Mouse (Mus musculus) heart, embryonic 15.5 days (tissue): ENCODE data around the gene Creb5. TPM values are rescaled to one million over a fixed set of nuclear protein-coding genes. Genes with fewer than 3 reads are reported as not detected.

Experiments
- ATAC-seq: fragments of 200-750 bp; cut with Nextera tagmentation; replicated peaks from 2 replicates; pipeline ENCODE4 v1.8.0; 2017; ENCODE audit warnings: low read depth, moderate TSS enrichment; ENCODE audit not compliant: insufficient number of reproducible peaks, insufficient read depth, low FRiP score
- H3K27ac ChIP-seq: fragments of 300-500 bp; sonication (generic); 2 replicates; pipeline ENCODE4 v1.5.1; 2015; ENCODE audit warnings: mild to moderate bottlenecking, inconsistent platforms
- H3K27me3 ChIP-seq: fragments of 300-500 bp; sonication (generic); 2 replicates; pipeline ENCODE4 v1.6.1; 2015; ENCODE audit warnings: inconsistent platforms
- H3K36me3 ChIP-seq: fragments of 300-500 bp; sonication (generic); 2 replicates; pipeline ENCODE4 v1.6.1; 2015; ENCODE audit warnings: mild to moderate bottlenecking, inconsistent platforms
- H3K4me1 ChIP-seq: fragments of 300-500 bp; sonication (generic); replicated peaks from 2 replicates; pipeline ENCODE4 v1.6.1; 2015; ENCODE audit warnings: inconsistent platforms
- H3K4me2 ChIP-seq: fragments of 300-500 bp; sonication (generic); 2 replicates; pipeline ENCODE4 v1.6.1; 2015; ENCODE audit warnings: inconsistent platforms, mild to moderate bottlenecking, moderate library complexity
- H3K4me3 ChIP-seq: fragments of 300-500 bp; sonication (generic); 2 replicates; pipeline ENCODE4 v1.5.1; 2015; ENCODE audit warnings: mild to moderate bottlenecking, inconsistent platforms
- H3K9ac ChIP-seq: fragments of 300-500 bp; sonication (generic); 2 replicates; pipeline ENCODE4 v1.6.1; 2015; ENCODE audit warnings: mild to moderate bottlenecking, inconsistent platforms
- H3K9me3 ChIP-seq: fragments of 300-500 bp; sonication (generic); replicated peaks from 2 replicates; pipeline ENCODE4 v1.6.1; 2016; ENCODE audit warnings: inconsistent platforms
- WGBS: fragments of 180-500 bp; shearing (Covaris S2); methylation state at CpG from one replicate; pipeline ENCODE4 v1.1.7; 2015; ENCODE audit warnings: mixed read lengths; 5-methylcytosine and 5-hydroxymethylcytosine counted together
- polyA plus RNA-seq: library from polyadenylated mRNA; unstranded; fragments of >200 nt; fragmentation: Nextera tagmentation; extraction: Ambion mirVana; gene quantifications from 2 replicates; pipeline ENCODE4 v1.2.1, GENCODE M21; 2015

Gene Creb5
- polyA plus RNA-seq, 1 experiment from 2014 or later = 30.9 TPM

DNA sequence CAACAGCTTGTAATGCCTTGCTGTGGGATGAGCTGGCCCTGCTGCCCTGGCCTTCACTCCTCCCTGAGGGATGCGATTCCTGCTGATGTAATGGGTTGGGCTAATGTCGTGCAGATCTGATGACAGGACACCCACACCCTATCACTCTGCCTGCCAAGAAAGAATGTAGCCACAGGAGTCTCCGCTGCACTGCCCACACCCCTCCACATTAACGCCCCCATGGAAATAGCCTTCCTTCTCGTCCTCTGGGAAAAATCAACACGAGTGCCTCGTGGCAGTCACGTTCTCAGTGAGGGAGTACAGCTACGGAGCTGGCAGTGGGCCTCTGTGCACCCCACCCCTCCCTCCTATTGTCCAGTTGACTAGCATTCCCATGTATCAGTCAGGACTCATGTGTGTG, 50.3 kb downstream of the Creb5 start:
- Histone ChIP-seq H3K9ac (no peak overlapping the region), H3K27me3 (no peaks in the 10 kb centered on the region), H3K36me3 (peaks cover 6% of the 10 kb centered on the region; the same call in 1 of the 2 replicates), H3K4me3 (no peak overlapping the region), H3K9me3 (0 out of 2 replicates have a peak, but pooled peaks cover 6% of the 10 kb centered on the region), H3K27ac (peak overlapping the region; percentile 75), H3K4me2 (peak overlapping the region; percentile 47), H3K4me1 (peaks cover 22% of the 10 kb centered on the region)
- ATAC-seq = peak; percentile 95
- 7% methylated on average over 9 of the region's 9 CpGs for WGBS

DNA sequence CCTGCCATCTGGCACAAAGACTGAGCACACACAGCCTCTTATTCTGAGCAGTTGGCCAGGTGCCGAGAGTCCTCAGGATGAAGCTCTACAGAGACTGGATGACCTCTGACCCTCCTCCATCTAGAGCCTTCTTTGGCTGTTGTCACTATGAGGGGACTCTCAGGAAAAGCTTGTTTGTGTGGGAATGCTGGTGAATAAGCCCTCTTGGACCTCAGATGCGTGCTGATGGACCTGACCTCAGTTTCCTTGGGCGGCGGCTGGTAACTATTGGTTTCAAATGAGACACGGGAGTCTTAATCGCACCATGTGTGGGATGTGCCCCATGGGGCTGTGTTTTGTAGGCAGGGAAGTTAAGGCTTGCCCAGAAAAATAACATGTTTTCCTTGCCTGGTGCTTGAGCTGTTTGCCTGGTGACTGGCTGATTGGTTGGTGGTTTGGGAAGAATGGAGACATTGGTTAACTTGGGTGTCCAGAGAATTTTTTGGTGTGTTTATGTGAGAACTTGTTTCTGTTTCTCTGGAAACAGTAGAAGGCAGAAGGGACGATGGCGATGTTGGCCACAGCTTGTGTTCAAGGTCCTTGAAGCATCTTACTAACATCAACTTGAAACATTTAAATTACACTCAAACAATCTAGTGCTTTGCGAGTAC, 65.4 kb downstream of the Creb5 start:
- Histone ChIP-seq H3K4me3 (no peak overlapping the region), H3K4me2 (no peak overlapping the region), H3K9ac (no peak overlapping the region), H3K9me3 (no peaks in the 10 kb centered on the region), H3K36me3 (no peaks in the 10 kb centered on the region), H3K4me1 (peaks cover 8% of the 10 kb centered on the region), H3K27ac (no peak overlapping the region), H3K27me3 (no peaks in the 10 kb centered on the region)
- no peak for ATAC-seq
- 77% methylated on average over 9 of the region's 9 CpGs for WGBS

DNA sequence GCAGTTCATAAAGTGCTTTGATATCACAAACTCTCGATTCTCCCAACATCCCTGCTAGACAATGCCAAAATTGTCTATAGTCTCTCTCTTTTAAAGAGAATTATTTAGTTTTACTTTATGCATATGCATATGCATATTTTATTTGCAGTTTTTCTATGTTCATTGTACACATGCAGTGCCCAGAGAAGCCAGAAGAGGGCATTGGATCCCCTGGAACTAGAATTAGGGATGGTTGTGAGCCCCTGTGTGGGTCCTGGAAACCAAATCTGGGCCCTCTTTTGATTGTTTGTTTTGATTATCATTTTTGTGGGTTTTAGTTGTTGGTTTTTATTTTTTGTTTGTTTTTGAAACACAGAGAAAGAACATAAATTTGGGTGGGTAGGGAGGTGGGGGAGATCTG, 69.3 kb downstream of the Creb5 start:
- WGBS = 89% methylated on average over 1 of the region's 1 CpGs
- H3K4me2 ChIP-seq = no peak overlapping the region
- no peaks in the 10 kb centered on the region for H3K27me3 ChIP-seq
- no peak overlapping the region for H3K27ac ChIP-seq
- no peaks in the 10 kb centered on the region for H3K9me3 ChIP-seq
- H3K36me3 ChIP-seq = no peaks in the 10 kb centered on the region
- no peak overlapping the region for H3K9ac ChIP-seq
- peaks cover 8% of the 10 kb centered on the region for H3K4me1 ChIP-seq
- no peak overlapping the region for H3K4me3 ChIP-seq
- no peak for ATAC-seq

DNA sequence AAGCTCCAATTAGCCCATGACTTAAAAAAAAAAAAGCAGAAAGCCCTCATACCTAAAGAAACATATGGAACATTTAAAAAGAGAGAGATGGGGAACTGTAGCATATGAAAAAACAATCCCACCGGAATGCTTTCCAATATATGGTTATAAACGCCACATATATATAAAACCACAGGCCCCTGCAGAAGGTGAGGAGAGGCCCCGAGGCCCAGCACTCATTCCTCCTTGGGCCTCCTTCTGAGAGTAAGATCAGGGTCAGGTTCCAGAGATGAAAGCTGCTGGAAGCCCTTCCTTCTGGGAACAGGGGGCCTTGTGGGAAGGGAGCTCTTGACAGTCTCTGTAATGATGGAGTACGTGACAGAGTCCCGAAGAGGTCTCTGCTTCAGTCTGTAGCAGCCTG, 76.5 kb downstream of the Creb5 start:
- ATAC-seq = no peak
- no peaks in the 10 kb centered on the region for H3K27me3 ChIP-seq
- WGBS = 62% methylated on average over 5 of the region's 5 CpGs
- H3K4me1 ChIP-seq = peaks cover 8% of the 10 kb centered on the region
- H3K9ac ChIP-seq = no peak overlapping the region
- no peak overlapping the region for H3K4me2 ChIP-seq
- no peaks in the 10 kb centered on the region for H3K36me3 ChIP-seq
- no peak overlapping the region for H3K4me3 ChIP-seq
- H3K27ac ChIP-seq = no peak overlapping the region
- no peaks in the 10 kb centered on the region for H3K9me3 ChIP-seq

DNA sequence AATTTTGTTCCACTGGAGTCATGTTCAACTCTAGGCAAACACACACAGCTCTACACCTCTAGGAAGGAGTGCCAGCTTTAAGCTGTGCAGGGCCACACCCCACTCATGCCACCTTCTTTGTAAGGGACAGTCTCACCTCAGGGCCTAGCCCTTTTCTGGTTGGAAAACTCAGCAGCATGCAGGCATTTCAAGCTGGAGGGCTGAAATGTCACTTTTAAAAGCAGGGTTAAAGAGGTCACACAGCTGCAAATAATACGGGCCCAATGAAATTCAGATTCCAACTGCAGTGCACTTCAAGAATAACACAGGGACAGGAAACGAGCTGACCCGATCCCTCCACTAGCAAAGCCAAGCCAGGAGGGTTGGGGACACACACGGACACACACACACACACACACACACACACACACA, 76.9 kb downstream of the Creb5 start:
- Histone ChIP-seq H3K9ac (no peak overlapping the region), H3K27me3 (no peaks in the 10 kb centered on the region), H3K4me3 (no peak overlapping the region), H3K4me1 (peaks cover 8% of the 10 kb centered on the region), H3K36me3 (no peaks in the 10 kb centered on the region), H3K27ac (no peak overlapping the region), H3K9me3 (no peaks in the 10 kb centered on the region), H3K4me2 (no peak overlapping the region)
- no peak for ATAC-seq
- 36% methylated on average over 4 of the region's 4 CpGs for WGBS

DNA sequence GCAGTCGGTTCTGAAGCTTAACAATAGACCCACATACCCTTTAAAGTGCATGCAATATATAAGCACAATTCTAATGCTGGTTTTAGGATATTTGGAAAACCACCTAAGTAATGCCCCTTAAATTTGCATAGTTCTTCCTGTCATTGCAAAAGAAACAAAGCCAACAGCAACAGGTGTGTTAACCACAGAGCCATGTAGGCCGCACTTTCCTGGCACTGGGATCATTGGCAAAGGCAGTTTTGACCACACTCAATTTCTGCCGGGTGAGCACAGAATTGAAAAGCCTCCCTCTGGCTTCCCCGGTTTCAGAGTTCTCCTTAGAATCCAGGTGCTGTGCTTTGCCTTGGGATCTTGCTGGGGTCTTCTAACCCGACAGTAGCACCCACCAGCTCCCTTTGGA, 82.1 kb downstream of the Creb5 start:
- Histone ChIP-seq H3K27me3 (no peaks in the 10 kb centered on the region), H3K4me3 (no peak overlapping the region), H3K27ac (no peak overlapping the region), H3K9ac (no peak overlapping the region), H3K4me2 (no peak overlapping the region), H3K4me1 (0 out of 2 replicates have a peak, but pooled peaks cover under 1% of the 10 kb centered on the region), H3K9me3 (no peaks in the 10 kb centered on the region), H3K36me3 (no peaks in the 10 kb centered on the region)
- 80% methylated on average over 5 of the region's 5 CpGs for WGBS
- ATAC-seq = no peak

DNA sequence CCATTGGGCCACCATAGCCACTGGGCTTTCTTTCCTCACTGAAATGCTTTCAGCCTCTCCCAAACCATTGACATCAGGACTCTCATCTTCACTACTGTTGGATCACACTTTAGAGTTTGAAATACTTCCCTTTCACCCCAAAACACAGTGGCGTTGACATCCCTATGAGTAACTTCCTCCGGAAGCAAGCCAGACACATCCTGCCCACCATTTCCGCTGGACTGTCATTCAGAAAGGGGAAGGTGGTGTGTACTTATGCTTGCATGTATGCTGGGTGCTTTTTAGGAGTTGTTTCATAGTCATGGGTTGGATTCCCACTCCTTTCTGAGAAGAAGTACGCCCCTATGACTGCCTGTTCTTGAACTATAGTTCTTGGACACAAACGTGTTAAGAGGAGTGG, 82.9 kb downstream of the Creb5 start:
- H3K4me2 ChIP-seq = no peak overlapping the region
- no peaks in the 10 kb centered on the region for H3K9me3 ChIP-seq
- H3K4me1 ChIP-seq = no peaks in the 10 kb centered on the region
- H3K27me3 ChIP-seq = no peaks in the 10 kb centered on the region
- ATAC-seq = no peak
- 73% methylated on average over 5 of the region's 5 CpGs for WGBS
- H3K36me3 ChIP-seq = no peaks in the 10 kb centered on the region
- no peak overlapping the region for H3K4me3 ChIP-seq
- no peak overlapping the region for H3K9ac ChIP-seq
- H3K27ac ChIP-seq = no peak overlapping the region

DNA sequence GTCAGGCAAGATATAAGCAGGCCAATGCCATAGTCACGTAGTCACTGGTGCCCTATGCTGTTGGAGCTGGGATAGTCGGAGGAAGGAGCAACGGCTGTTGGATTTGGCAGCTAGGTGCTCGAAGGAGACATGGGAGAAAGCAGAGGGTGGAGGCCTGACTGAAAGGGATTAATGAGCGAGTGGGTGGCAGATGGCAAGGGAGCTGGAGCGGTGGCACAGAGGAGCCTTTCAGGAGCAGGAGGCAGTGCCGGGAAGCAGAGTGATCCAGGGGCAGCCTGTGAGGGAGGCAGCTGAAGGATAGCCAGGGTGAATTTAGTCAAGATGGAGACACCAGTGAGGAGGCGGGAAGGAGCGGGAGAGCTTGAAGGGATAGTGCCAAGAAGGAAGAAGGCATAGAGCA, 84.9 kb downstream of the Creb5 start:
- Histone ChIP-seq H3K27me3 (no peaks in the 10 kb centered on the region), H3K4me1 (no peaks in the 10 kb centered on the region), H3K4me3 (no peak overlapping the region), H3K36me3 (no peaks in the 10 kb centered on the region), H3K9ac (no peak overlapping the region), H3K4me2 (no peak overlapping the region), H3K9me3 (no peaks in the 10 kb centered on the region), H3K27ac (no peak overlapping the region)
- 89% methylated on average over 9 of the region's 9 CpGs for WGBS
- no peak for ATAC-seq

DNA sequence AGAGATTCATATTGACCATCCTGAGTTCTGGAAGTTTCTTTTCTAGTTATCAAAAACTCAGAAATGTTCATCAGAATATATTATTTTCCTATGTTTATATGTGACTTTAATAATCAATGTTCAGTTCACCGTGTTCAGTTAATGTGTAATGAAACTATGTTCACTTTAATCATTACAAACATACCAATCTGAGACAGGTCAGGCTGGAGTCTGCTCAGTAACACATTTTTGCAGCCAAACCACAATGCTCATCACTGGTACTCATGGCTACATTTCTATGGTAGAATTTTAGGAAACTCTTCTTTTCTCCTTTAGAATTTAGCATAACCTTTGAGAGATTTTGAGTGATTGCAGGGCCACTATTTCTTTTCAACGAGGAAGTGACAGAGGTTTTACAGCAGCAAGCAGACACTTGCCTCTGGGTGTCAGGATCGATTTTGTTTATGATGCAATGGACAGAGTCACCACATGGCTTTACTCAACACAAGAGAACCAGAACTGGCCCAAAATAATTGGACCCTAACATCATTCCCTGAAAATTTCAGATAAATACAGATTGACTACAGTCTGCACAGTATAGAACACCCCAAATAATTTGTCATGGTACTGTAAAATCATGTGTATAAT, 87.4 kb downstream of the Creb5 start:
- Histone ChIP-seq H3K4me1 (no peaks in the 10 kb centered on the region), H3K4me3 (no peak overlapping the region), H3K27ac (no peak overlapping the region), H3K9ac (no peak overlapping the region), H3K4me2 (no peak overlapping the region), H3K9me3 (no peaks in the 10 kb centered on the region), H3K36me3 (no peaks in the 10 kb centered on the region), H3K27me3 (no peaks in the 10 kb centered on the region)
- 69% methylated on average over 3 of the region's 3 CpGs for WGBS
- no peak for ATAC-seq

DNA sequence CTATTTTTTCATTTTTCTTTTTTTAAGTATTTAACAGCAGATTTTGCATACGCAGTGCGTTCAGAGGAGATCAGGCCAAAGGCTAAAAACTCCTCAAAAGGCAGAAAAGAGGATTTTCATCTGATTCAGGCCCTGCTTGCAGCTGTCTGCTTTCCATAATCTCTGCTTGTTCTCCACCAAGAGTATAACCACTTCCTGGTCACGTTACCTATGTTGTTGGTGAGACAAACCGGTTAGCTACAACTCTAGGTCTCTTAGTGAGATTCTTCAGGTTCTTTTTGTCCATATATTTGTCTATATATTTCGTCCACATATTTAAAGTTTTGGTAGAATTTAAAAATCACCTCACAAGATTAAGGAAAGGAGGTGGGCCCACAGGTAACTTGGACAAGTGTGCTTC, 102.2 kb downstream of the Creb5 start:
- WGBS = 90% methylated on average over 5 of the region's 5 CpGs
- ATAC-seq = no peak
- H3K36me3 ChIP-seq = no peaks in the 10 kb centered on the region
- no peak overlapping the region for H3K9ac ChIP-seq
- peaks cover 23% of the 10 kb centered on the region for H3K4me1 ChIP-seq
- H3K27ac ChIP-seq = no peak overlapping the region
- no peaks in the 10 kb centered on the region for H3K27me3 ChIP-seq
- H3K4me2 ChIP-seq = no peak overlapping the region
- no peak overlapping the region for H3K4me3 ChIP-seq
- no peaks in the 10 kb centered on the region for H3K9me3 ChIP-seq

DNA sequence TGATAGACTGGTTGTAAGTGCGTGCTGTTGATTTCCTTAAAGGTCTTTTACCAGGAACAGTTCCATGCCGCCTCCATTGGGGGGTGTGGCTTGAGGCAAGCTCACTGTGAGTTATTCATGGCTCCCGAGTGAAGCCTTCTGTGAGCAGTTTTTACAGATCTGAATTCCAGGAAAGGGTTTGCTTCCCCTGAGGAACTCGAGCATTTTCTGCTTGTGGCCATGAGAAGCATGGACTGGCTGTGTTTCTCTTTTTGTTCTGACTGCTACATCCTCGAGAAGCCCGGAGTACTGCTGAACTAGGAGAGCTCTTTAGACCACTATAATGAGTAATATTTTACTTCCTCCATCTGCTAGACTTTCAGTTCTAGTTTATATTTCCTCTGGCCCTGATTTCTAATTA, 103.3 kb downstream of the Creb5 start:
- Histone ChIP-seq H3K4me1 (peaks cover 23% of the 10 kb centered on the region), H3K4me2 (0 out of 2 replicates have a peak overlapping the region, but pooled peaks have one; percentile 16), H3K27ac (peak overlapping the region; percentile 46), H3K9me3 (no peaks in the 10 kb centered on the region), H3K27me3 (no peaks in the 10 kb centered on the region), H3K9ac (no peak overlapping the region), H3K36me3 (no peaks in the 10 kb centered on the region), H3K4me3 (no peak overlapping the region)
- no peak; the same call in 1 of the 2 replicates for ATAC-seq
- 18% methylated on average over 6 of the region's 6 CpGs for WGBS

DNA sequence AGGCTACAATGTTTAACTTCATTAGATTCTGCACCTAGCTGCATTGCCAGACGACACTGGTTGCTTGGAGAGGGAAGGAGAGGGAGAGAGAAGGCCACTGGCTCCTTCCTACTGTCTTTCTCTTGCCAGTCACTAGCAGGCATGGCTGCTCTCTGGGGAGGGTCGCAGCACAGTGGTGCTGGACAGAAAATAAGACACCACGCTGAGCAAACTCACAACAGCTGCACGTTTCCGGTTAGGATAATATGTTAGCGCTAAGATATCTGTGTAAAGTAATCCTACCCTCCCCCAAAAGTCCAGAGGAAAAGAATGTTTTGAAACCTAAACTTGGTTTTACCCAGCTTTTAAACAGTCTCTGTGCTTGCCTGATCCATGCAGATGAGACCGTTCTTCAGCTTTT, 107.0 kb downstream of the Creb5 start:
- no peak overlapping the region for H3K4me3 ChIP-seq
- H3K4me1 ChIP-seq = peaks cover 23% of the 10 kb centered on the region
- ATAC-seq = no peak
- 39% methylated on average over 7 of the region's 7 CpGs for WGBS
- H3K4me2 ChIP-seq = no peak overlapping the region
- H3K27ac ChIP-seq = peak overlapping the region; percentile 5; the same call in 1 of the 2 replicates
- H3K9me3 ChIP-seq = no peaks in the 10 kb centered on the region
- no peaks in the 10 kb centered on the region for H3K27me3 ChIP-seq
- H3K36me3 ChIP-seq = no peaks in the 10 kb centered on the region
- H3K9ac ChIP-seq = no peak overlapping the region
